Mouse (Mus musculus) megakaryocyte, embryonic 14.5 days (primary cell): ENCODE measurements around the gene Ccdc15.

Source experiments
- FLI1 ChIP-seq: IDR thresholded peaks from 2 replicates; pipeline ENCODE4 v1.6.1; 2012; ENCODE audit warnings: low read length, inconsistent platforms, mixed read lengths
- GATA1 ChIP-seq: IDR thresholded peaks from 3 replicates; pipeline ENCODE4 v1.6.1; 2012; ENCODE audit warnings: mixed read lengths, low read length, inconsistent platforms, borderline replicate concordance

- no peak for TF ChIP-seq GATA1
- TF ChIP-seq FLI1 = no peak
Observed at GRCm38 (mm10) chr9:37250631-37251030, 97.6 kb downstream of the Ccdc15 start.
